Mouse (Mus musculus) G1E (cell line): Measurements from ENCODE around the gene Exoc6. TPM values are rescaled to one million over a fixed set of nuclear protein-coding genes. Genes with fewer than 3 reads are reported as not detected.

Experiments
- ATAC-seq: 2 replicates; pipeline ENCODE4 v1.8.0; 2016; ENCODE audit warnings: mild to moderate bottlenecking; ENCODE audit not compliant: insufficient number of reproducible peaks, poor library complexity, low FRiP score, severe bottlenecking; ENCODE audit errors: extremely low read depth
- DNase-seq: peaks from one replicate; pipeline ENCODE4 v3.0.0; 2012; ENCODE audit warnings: low spot score
- H3K27me3 ChIP-seq: 2 replicates; pipeline ENCODE4 v1.6.1; 2012; ENCODE audit warnings: mild to moderate bottlenecking, low read length, inconsistent platforms; ENCODE audit not compliant: insufficient read depth
- H3K36me3 ChIP-seq: replicated peaks from 2 replicates; pipeline ENCODE3; 2012; ENCODE audit warnings: mild to moderate bottlenecking, inconsistent platforms
- H3K4me1 ChIP-seq: 2 replicates; pipeline ENCODE4 v1.6.1; 2012; ENCODE audit warnings: low read depth, low read length, inconsistent platforms, mixed read lengths; ENCODE audit not compliant: insufficient read depth
- H3K4me3 ChIP-seq: 2 replicates; pipeline ENCODE4 v1.5.1; 2012; ENCODE audit warnings: low read depth, mild to moderate bottlenecking, inconsistent platforms, low read length, moderate library complexity, mixed read lengths
- H3K9me3 ChIP-seq: replicated peaks from 2 replicates; pipeline ENCODE4 v1.6.1; 2012; ENCODE audit warnings: inconsistent platforms
- CTCF ChIP-seq: IDR thresholded peaks from 2 replicates; pipeline ENCODE4 v1.5.1; 2012; ENCODE audit warnings: low read depth, low read length, inconsistent platforms, mixed read lengths
- GATA1 ChIP-seq: IDR thresholded peaks from 2 replicates; pipeline ENCODE4 v1.6.1; 2012; ENCODE audit warnings: borderline replicate concordance, low read length, inconsistent platforms, mixed read lengths
- GATA2 ChIP-seq: IDR thresholded peaks from 2 replicates; pipeline ENCODE4 v1.6.1; 2012; ENCODE audit warnings: low read depth, low read length, inconsistent platforms, borderline replicate concordance
- POLR2AphosphoS5 ChIP-seq: IDR thresholded peaks from 2 replicates; pipeline ENCODE4 v1.6.1; 2012; ENCODE audit warnings: low read depth, low read length, inconsistent platforms; ENCODE audit not compliant: insufficient replicate concordance
- TAL1 ChIP-seq: conservative IDR thresholded peaks from 2 replicates; pipeline ENCODE4 v1.6.1; 2012; ENCODE audit warnings: low read depth, low read length, inconsistent platforms, mixed read lengths
- polyA plus RNA-seq: library from polyadenylated mRNA; stranded (reverse); fragments of >175 nt; gene quantifications from 2 replicates; pipeline ENCODE4 v1.2.3, GENCODE M21; 2012
- total RNA-seq, 2 experiments: library from RNA; stranded (forward) in 1 of 2; stranded (reverse) in 1 of 2; fragments of 200-1000 nt in 1 of 2; fragments of >200 nt in 1 of 2; fragmentation: Nextera tagmentation in 1 of 2; gene quantifications; 2 replicates each; pipeline ENCODE4 v1.2.3; 2014 to 2017

Exoc6 gene
- total and polyA plus RNA-seq, 3 experiments = 26.0 to 117 (median 92.8) TPM

- DNase-seq (no peak), ATAC-seq (no peak)
- peaks cover 37% of the 10 kb centered on the region for H3K36me3 ChIP-seq
- TF ChIP-seq POLR2AphosphoS5 (no peak), TAL1 (no peak), GATA2 (no peak), CTCF (no peak)
- no peak overlapping the region for H3K4me3 ChIP-seq
- peaks cover 54% of the 10 kb centered on the region for H3K4me1 ChIP-seq
- no peaks in the 10 kb centered on the region for H3K27me3 ChIP-seq
- no peaks in the 10 kb centered on the region for H3K9me3 ChIP-seq
Observed at GRCm38 (mm10) chr19:37565806-37566205, 15.6 kb downstream of the Exoc6 start.

- TF ChIP-seq GATA1 (no peak), CTCF (no peak), TAL1 (no peak), POLR2AphosphoS5 (no peak), GATA2 (no peak)
- Histone ChIP-seq H3K36me3 (peaks cover 66% of the 10 kb centered on the region), H3K27me3 (no peaks in the 10 kb centered on the region), H3K4me1 (peaks cover 25% of the 10 kb centered on the region), H3K9me3 (no peaks in the 10 kb centered on the region), H3K4me3 (no peak overlapping the region)
- DNase-seq (no peak), ATAC-seq (no peak)
Observed at GRCm38 (mm10) chr19:37569186-37569754, 19.1 kb downstream of the Exoc6 start.

- TF ChIP-seq POLR2AphosphoS5 (no peak), GATA2 (no peak), GATA1 (no peak), CTCF (no peak), TAL1 (no peak)
- no peak for ATAC-seq
- H3K36me3 ChIP-seq = peaks cover 75% of the 10 kb centered on the region
- peaks cover 17% of the 10 kb centered on the region for H3K4me1 ChIP-seq
- H3K9me3 ChIP-seq = no peaks in the 10 kb centered on the region
- DNase-seq = no peak
- H3K4me3 ChIP-seq = no peak overlapping the region
- H3K27me3 ChIP-seq = no peaks in the 10 kb centered on the region
Observed at GRCm38 (mm10) chr19:37570966-37571718, 20.9 kb downstream of the Exoc6 start.

GRCm38 (mm10) chr19:37574802-37575201 is 24.6 kb downstream of the Exoc6 start:
- Histone ChIP-seq H3K9me3 (no peaks in the 10 kb centered on the region), H3K4me1 (peaks cover 7% of the 10 kb centered on the region; the same call in 1 of the 2 replicates), H3K36me3 (peaks cover 81% of the 10 kb centered on the region), H3K4me3 (no peak overlapping the region), H3K27me3 (no peaks in the 10 kb centered on the region)
- DNase-seq = no peak
- ATAC-seq = no peak
- no peak for TF ChIP-seq CTCF
- TF ChIP-seq GATA2 = no peak
- no peak for TF ChIP-seq TAL1
- TF ChIP-seq GATA1 = no peak
- no peak for TF ChIP-seq POLR2AphosphoS5

GRCm38 (mm10) chr19:37579607-37580006 is 29.4 kb downstream of the Exoc6 start:
- H3K36me3 ChIP-seq = peaks cover 82% of the 10 kb centered on the region
- no peak for DNase-seq
- TF ChIP-seq GATA1 (no peak), CTCF (no peak), GATA2 (no peak), TAL1 (no peak), POLR2AphosphoS5 (no peak)
- H3K4me1 ChIP-seq = peaks cover 7% of the 10 kb centered on the region; the same call in 1 of the 2 replicates
- ATAC-seq = no peak
- no peaks in the 10 kb centered on the region for H3K27me3 ChIP-seq
- no peaks in the 10 kb centered on the region for H3K9me3 ChIP-seq
- no peak overlapping the region for H3K4me3 ChIP-seq

GRCm38 (mm10) chr19:37580438-37580837 is 30.2 kb downstream of the Exoc6 start:
- no peaks in the 10 kb centered on the region for H3K9me3 ChIP-seq
- H3K36me3 ChIP-seq = peaks cover 81% of the 10 kb centered on the region
- DNase-seq = no peak
- H3K4me3 ChIP-seq = no peak overlapping the region
- H3K27me3 ChIP-seq = no peaks in the 10 kb centered on the region
- peaks cover 7% of the 10 kb centered on the region; the same call in 1 of the 2 replicates for H3K4me1 ChIP-seq
- TF ChIP-seq CTCF (no peak), GATA2 (no peak), GATA1 (no peak), POLR2AphosphoS5 (no peak), TAL1 (no peak)
- ATAC-seq = no peak
